Mouse (Mus musculus): ENCODE data around the gene Tnpo2.

Tnpo2 gene

DNA sequence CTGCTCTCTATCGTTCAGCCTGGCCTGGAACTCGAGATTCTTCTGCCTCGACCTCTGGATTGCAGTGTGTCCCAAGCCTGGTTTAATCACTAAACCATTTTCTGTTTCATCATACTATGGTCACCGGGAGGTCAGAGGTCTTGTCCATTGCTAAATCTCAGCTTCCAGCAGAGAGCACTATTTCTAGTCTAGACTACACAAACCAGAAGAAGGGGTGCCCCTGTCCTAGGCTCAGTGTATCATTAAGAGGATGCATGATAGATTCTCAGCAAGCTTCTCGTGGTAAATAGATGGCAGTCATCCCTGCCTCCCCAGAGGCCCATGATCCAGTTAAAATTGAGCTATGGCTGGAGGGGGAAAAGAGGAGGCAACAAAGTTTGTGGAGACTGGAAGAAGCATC, 34.3 kb downstream of the Tnpo2 start:
- in situ Hi-C loops (cut with MboI, MseI) = loop anchor here in 1 of 2 experiments (25.0 kb wide), 2 partner anchors 834 to 1384 kb away; partner anchors contain the start of genes D8Ertd738e, Pkn1 and Zswim4

DNA sequence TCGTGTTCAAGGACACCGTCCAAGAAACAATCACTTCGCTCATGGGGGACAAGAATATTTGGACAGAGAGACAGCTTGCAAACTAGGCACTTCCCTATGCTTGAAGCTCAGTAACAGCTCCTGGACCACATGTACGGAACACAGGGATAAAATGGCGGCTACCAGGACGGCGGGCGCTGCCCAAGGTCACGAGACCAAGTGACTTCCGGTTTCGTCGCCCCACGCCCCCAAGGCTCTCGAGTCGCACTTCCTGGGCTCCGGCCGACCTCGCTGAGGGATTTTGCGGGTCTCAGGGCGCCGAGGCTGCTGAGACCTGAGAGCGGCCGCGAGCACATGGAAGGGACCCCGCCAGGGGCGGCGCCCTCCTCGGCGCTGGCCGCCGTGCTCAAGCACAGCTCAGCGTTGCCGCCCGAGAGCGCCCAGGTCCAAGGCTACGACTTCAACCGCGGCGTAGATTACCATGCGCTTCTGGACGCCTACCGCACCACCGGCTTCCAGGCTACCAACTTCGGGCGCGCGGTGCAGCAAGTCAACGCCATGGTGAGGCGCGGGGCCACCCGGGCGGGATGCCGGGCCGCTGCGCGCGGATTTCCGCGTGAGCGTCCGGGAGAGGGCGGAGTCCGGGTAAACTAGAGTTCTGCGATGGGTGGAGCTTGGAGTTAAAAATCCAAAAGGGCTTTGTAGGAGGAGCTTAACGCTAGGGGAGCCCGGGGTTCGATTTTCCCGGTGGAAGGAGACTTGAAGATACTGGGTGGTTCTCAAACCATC, 35.0 kb downstream of the Tnpo2 start, which contains the start of gene Dhps:
Dhps (plus strand) TSS at position 244 of the 768 bp plus-strand sequence.
- in situ Hi-C loops (cut with MboI, MseI) = loop anchor here in 1 of 2 experiments (25.0 kb wide), 2 partner anchors 834 to 1384 kb away; partner anchors contain the start of genes D8Ertd738e, Pkn1 and Zswim4

DNA sequence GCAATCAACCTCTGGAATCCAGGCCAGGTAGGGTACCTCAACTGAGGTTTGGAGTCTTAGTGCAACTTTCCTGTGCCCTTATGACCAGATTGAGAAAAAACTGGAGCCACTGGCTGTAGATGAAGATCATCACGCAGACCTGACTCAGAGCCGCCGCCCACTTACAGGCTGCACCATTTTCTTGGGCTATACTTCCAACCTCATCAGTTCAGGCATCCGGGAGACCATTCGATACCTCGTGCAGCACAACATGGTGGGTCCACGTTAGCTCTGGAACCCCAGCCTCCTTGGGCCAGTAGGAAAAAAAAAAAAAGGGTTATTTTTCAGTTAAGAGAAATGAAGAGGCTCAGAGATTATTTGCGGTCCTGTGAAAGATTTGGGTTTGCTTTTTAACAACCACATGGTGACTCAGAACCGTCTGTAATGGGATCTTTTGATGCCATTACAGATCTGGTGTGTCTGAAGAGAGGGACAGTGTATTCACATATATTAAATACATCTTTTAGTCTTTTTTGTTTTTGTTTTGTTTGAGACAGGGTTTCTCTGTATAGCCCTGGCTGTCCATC, 35.7 kb downstream of the Tnpo2 start:
- in situ Hi-C loops (cut with MboI, MseI) = loop anchor here in 1 of 2 experiments (25.0 kb wide), 2 partner anchors 835 to 1385 kb away; partner anchors contain the start of genes D8Ertd738e, Pkn1 and Zswim4

DNA sequence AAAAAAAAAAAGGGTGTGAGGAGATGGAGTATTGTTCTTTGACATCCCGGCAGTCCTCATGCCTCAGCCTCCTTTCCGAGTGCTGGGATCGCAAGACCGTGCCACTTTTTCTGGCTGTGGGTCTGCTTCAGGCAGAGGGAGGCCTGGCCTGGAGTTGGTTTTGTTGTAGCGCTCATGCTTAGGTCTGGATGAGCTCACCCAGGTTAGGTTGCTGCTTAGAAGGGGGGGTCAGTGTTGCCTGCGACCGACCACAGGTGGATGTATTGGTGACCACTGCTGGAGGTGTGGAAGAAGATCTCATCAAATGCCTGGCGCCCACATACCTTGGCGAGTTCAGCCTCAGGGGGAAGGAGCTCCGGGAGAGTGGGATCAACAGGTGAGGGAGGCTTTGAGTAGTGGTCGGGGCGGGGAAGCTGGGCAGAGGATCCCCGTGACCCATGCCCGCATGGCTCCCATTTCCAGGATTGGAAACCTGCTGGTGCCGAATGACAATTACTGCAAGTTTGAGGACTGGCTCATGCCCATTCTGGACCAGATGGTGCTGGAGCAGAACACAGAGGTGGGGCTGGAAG, 36.4 kb downstream of the Tnpo2 start:
- in situ Hi-C loops (cut with MboI, MseI) = loop anchor here in 1 of 2 experiments (25.0 kb wide), 2 partner anchors 836 to 1386 kb away; partner anchors contain the start of genes D8Ertd738e, Pkn1 and Zswim4

DNA sequence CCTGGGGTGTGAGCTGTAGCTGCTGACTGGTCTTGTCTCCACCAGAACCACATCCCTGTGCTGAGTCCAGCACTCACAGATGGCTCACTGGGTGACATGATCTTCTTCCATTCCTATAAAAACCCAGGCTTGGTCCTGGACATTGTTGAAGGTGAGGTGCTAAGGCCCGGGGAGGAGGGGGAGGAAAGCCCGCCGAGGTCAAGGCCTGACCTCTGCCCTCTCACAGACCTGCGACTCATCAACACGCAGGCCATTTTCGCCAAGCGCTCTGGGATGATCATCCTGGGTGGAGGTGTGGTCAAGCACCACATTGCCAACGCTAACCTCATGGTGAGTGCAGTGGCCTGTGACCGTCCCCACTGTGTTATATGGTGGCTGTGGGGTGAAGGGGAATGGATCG, 37.5 kb downstream of the Tnpo2 start:
- in situ Hi-C loops (cut with MboI, MseI) = loop anchor here in 1 of 2 experiments (25.0 kb wide), 2 partner anchors 837 to 1387 kb away; partner anchors contain the start of genes D8Ertd738e, Pkn1 and Zswim4

DNA sequence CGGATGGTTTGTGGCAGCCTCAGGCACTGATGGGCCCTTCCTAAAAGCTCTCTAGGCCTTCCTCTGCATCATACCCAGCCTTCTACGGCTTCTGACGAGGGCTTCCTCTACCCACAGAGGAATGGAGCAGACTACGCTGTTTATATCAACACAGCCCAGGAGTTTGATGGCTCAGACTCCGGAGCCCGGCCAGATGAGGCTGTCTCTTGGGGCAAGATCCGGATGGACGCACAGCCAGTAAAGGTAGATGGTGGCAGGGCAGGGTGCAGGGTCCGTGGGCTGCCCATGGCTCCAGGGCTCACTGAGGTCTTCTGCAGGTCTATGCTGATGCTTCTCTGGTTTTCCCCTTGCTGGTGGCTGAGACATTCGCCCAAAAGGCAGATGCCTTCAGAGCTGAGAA, 37.9 kb downstream of the Tnpo2 start:
- in situ Hi-C loops (cut with MboI, MseI) = loop anchor here (5.0 to 25.0 kb wide), 4 partner anchors 97 to 1387 kb away; partner anchors contain the start of genes D8Ertd738e (in 1 of the 2), Junb (in 1 of the 2), Pkn1 (in 1 of the 2) and Zswim4 (in 1 of the 2)

DNA sequence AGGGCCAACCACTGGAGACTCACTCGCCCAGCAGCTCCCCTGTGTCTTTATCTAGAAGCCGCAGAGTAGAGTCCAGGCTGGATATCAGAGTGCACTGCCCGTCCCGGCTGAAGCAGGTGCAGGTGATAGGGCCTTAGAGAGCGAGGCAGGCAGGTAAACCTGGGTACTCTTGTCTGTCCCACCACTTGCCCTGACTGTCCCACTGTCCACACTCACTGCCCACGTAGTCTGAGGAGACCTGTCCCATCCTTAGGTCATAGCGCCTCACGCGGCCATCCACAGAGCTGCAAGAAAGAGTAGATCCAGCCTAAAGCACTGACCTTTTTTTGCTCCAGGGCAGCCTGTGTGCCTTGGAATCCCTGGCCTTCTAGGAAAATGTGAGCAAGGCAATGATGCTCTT, 39.3 kb downstream of the Tnpo2 start:
- in situ Hi-C loops (cut with MboI, MseI) = loop anchor here (5.0 to 25.0 kb wide), 2 partner anchors 99 to 461 kb away; partner anchors contain the start of gene Junb (in 1 of the 2)

DNA sequence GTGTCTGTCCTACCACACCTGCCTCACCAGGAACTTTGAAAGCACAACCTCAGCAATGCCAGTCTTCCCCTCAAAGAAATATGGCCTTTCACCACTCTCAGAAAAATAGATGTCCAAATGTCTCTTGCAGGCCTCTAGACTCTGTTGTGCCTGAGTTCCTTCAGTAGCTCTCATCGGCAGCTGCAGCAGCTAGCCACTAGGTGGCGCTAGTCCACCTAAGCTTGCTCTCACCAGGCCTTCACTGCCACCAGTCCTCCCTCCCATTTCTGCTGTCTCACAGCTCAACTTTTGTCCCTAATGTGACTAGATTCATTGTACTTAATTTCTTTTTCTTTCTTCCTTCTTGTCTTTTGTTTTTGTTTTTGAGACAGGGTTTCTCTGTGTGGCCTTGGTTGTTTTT, 40.3 kb downstream of the Tnpo2 start:
- in situ Hi-C loops (cut with MboI, MseI) = loop anchor here (5.0 to 25.0 kb wide), 2 partner anchors 100 to 460 kb away; partner anchors contain the start of gene Junb (in 1 of the 2)

DNA sequence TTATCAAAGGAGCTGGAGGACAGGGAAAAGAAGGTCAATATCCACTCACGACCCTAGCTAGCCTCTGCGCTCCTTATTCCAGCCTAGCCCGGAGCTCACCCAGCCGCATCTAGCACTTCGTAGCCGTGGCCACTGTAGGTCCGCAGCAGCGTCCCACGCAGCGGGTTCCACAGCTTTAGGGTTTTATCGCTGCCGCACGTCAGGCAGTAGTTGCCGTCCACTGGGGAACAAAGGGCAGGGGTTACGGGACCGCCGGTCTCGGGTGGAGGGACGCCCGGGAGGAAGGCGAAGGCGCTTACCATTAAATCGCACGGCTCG, 43.5 kb downstream of the Tnpo2 start:
- in situ Hi-C loops (cut with MboI, MseI) = loop anchor here in 1 of 2 experiments (25.0 kb wide), 1 partner anchor 457 kb away; no protein-coding TSS in a partner anchor

DNA sequence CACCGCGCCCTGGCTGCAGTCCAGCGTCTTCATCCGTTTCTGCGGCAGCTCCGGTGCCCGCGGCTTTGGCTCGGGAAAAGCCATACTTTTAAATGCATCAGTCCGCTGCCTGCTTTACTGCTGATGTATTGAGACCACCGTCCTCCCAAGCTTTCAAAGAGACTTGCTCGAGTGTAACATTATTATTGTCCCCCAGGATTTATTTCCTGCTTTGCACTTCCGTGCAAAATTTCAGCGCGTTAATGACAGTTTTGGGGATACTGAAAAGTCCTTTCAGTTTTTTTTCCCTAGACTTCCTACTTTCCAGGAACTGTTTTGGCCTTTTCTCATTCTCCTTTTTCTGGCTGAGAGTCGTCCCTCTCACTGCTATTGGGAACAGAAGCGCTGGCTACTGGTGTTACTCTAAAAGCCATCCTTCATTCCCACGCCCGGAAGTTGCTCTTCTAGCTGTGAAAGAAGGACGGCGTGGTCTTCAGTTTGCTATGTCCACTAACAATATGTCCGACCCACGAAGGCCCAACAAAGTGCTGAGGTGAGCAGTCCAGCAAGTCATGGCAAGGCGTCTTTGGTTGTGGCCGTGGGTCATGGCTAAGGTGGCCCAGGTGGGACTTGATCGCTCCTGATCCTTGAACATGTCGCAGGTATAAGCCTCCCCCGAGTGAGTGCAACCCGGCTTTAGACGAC, 44.0 kb downstream of the Tnpo2 start, which contains the start of gene Wdr83os:
Wdr83os (plus strand) TSS at position 209 of the 684 bp plus-strand sequence.
- in situ Hi-C loops (cut with MboI, MseI) = loop anchor here in 1 of 2 experiments (25.0 kb wide), 1 partner anchor 457 kb away; no protein-coding TSS in a partner anchor

DNA sequence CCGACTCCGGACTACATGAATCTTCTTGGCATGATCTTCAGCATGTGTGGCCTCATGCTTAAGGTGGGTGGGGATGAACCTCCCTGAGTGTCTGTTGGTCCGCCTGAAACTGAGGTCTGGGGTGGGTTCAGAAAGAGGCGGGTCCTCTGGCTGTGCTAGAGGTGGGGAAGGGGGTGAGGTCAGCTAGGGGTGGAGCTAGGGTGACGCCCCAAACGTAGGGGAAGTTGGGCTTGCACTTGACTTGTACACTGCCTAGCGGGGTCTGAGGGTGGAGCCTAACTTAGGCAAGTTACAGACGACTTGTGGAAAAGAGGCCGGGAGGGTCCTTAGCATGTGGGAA, 44.5 kb downstream of the Tnpo2 start, which contains the start of gene Wdr83:
Wdr83 (minus strand) TSS at position 91 of the 340 bp plus-strand sequence.
- in situ Hi-C loops (cut with MboI, MseI) = loop anchor here in 1 of 2 experiments (25.0 kb wide), 1 partner anchor 456 kb away; no protein-coding TSS in a partner anchor

DNA sequence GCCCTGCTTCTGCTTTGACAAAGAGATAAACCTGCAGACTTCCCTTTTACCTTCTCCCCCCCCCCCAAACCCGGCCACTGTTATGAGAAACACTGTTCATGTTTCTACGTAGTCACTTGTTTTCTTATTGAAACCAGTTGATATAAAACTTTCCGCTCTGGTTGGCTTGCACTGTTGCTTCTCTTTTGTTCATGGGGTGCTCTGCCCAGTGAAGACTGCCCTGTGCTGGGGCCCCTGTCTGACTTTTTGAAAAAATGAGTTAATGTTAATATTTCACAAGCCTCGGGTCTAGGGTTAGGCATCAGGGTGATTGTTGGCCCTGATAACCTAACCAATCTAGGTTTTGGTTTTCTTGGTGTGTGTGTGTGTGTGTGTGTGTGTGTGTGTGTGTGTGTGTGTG, 45.5 kb downstream of the Tnpo2 start:
- in situ Hi-C loops (cut with MboI, MseI) = loop anchor here in 1 of 2 experiments (25.0 kb wide), 1 partner anchor 455 kb away; no protein-coding TSS in a partner anchor

DNA sequence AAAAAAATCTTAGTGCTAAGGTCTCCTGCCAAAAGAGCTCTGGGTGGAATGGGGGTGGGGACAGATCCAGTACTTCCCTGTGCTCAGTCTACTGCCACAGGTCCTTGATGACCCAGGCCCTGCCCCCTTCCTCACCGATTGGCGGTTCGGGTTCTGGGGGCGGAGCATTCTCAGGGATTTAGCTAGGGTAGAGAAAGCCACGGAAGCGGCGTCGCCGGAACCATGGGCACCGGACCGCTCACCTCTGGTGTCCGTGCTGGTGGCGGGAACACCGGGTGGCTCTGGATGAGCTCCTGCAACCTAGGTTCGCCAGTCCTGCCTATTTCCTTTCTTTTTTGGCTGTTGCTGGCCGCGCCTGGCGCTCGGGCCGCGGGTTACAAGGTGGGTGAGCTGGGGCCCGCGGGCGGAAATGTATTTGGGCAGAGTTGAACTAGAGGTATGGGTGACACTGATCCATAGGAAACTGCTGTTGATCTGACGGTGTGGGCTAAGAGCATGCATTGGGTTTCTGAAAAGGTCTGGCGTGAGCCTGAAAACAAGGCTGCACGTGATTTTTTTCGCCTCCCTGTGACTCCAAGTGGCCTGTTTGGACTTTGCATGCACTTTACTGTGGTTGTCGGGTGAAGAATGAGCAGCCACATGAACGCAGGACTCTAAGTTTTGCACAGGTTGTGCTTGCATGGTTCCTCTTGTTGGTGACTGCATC, 46.5 kb downstream of the Tnpo2 start, which contains the start of gene Man2b1:
Man2b1 (plus strand) TSS at position 163 of the 706 bp plus-strand sequence.
- in situ Hi-C loops (cut with MboI, MseI) = loop anchor here in 1 of 2 experiments (25.0 kb wide), 1 partner anchor 454 kb away; no protein-coding TSS in a partner anchor

DNA sequence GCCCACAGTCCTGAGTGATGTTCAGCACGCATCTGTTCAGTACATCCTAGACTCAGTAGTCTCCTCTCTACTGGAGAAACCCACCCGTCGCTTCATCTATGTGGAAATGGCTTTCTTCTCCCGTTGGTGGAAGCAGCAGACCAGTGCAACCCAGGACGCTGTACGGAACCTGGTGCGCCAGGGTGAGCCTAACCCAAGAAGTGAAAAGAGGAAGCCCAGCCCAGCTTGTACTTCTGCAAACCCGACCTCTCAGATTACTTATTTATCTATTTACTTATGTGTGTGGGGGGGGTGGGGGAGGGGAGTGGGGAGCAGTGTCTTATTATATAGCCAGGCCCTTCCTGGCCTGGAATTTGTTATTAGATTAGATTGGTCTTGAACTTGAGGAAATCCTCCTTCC, 47.9 kb downstream of the Tnpo2 start:
- in situ Hi-C loops (cut with MboI, MseI) = loop anchor here in 1 of 2 experiments (25.0 kb wide), 1 partner anchor 453 kb away; no protein-coding TSS in a partner anchor

DNA sequence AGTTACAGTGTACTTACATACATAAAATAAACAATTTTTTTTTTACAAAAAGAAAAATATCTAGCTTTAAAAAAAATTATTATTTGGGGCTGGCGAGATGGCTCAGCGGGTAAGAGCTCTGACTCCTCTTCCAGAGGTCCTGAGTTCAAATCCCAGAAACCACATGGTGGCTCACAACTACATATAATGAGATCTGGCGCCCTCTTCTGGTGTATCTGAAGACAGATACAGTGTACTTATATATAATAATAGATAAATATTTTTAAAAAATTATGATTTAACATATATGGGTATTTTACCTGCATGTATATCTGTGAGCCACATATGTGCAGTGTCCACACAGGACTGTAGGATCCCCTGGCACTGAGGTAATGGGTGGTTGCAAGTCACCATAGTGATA, 49.5 kb downstream of the Tnpo2 start:
- in situ Hi-C loops (cut with MboI, MseI) = loop anchor here in 1 of 2 experiments (25.0 kb wide), 1 partner anchor 451 kb away; no protein-coding TSS in a partner anchor

DNA sequence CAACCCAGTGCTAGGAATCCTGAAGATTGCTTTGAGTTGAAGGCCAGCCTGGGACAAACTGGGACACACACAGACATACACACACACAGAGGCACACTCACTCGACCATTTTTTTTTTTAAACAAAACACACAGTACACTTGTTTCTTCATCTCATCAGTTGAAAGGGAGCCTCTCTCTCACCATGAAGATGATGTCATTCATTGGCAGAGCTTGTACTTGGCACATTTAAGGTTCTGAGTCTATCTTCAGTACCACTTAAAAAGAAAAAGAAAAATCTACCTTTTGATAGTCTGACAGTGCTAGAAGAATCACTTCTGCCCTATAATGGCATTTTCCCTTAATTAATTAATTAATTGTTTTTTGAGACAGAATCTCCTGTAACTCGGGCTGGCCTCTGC, 52.1 kb downstream of the Tnpo2 start:
- in situ Hi-C loops (cut with MboI, MseI) = loop anchor here in 1 of 2 experiments (25.0 kb wide), 1 partner anchor 449 kb away; no protein-coding TSS in a partner anchor

DNA sequence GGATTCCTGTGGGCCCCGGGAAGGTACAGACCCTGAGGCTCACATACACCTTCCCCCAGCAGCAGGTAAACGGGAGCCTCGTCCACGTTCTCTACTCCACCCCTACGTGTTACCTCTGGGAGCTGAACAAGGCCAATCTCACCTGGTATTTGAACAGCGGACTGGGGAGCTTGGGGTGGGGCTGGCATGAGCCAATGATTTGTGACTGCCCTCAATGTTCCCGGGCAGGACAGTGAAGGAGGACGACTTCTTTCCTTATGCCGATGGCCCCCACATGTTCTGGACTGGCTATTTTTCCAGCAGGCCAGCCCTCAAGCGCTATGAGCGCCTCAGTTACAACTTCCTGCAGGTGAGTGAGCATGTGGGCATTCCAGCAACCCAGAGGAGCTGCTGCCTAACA, 54.1 kb downstream of the Tnpo2 start:
- in situ Hi-C loops (cut with MboI, MseI) = loop anchor here (10.0 to 25.0 kb wide), 2 partner anchors 84 to 446 kb away; no protein-coding TSS in a partner anchor

DNA sequence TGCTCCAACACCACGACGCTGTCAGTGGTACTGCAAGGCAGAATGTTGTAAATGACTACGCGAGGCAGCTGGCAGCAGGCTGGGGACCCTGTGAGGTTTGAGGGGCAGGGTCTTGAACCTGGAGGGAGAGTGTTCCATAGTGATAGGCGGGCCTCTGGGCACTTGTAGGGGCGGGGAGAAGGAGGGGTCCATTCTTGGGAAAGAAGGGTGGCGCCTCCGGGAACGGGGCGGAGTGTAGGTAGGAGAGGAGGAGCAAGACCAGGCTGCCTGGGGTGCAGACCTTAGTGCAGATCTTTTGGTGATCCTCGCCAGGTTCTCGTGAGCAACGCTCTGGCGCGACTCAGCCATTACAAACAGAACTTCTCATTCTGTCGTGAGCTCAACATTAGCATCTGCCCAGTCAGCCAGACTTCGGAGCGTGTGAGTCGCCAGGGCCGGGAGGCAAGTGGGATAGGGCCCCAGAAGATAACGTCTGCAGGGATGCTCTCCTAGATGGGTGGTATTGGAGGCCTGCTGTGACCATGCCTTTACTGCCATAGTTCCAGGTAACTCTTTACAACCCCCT, 54.9 kb downstream of the Tnpo2 start:
- in situ Hi-C loops (cut with MboI, MseI) = loop anchor here (10.0 to 25.0 kb wide), 2 partner anchors 83 to 446 kb away; no protein-coding TSS in a partner anchor

DNA sequence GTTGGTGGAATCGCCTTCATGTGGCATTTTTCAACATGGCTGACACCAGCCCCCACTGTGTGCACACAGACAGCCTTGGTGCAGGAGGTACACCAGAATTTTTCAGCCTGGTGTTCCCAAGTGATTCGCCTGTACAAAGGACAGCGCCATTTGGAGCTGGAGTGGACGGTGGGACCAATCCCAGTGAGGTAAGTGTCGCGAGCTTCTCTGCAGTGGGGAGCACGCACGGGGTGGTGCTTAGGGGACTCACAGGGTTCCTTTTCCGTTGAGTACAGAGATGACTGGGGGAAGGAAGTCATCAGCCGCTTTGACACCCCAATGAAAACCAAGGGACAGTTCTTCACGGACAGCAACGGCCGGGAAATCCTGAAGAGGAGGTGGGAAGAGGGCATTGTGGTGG, 58.3 kb downstream of the Tnpo2 start:
- in situ Hi-C loops (cut with MboI, MseI) = loop anchor here (10.0 to 25.0 kb wide), 2 partner anchors 80 to 442 kb away; no protein-coding TSS in a partner anchor

All from T-helper 17 cell (primary cell).